Mouse (Mus musculus) splenic B cell, adult 2 months (primary cell): Measurements from ENCODE around the gene Farsb.
A peak's percentile ranks its signal among the peaks of the same experiment; 100 is the strongest.
"Not testable (repeated sequence)": the region's sequence is repeated elsewhere in the genome, so short reads cannot be mapped to it uniquely, and the experiment has no call there.

Source experiments
- DNase-seq: peaks from one replicate; pipeline ENCODE4 v3.0.0-alpha.2; 2011; ENCODE audit warnings: low read depth, low spot score
- H3K27me3 ChIP-seq: 2 replicates; pipeline ENCODE4 v1.6.1; 2012; ENCODE audit warnings: mild to moderate bottlenecking, low read length, moderate library complexity, mixed read lengths; ENCODE audit not compliant: control insufficient read depth, poor library complexity, insufficient read depth, severe bottlenecking
- H3K36me3 ChIP-seq: 2 replicates; pipeline ENCODE4 v1.6.1; 2012; ENCODE audit warnings: mild to moderate bottlenecking, low read length, moderate library complexity, mixed read lengths; ENCODE audit not compliant: control insufficient read depth, poor library complexity, insufficient read depth, severe bottlenecking

The Farsb gene

GRCm38 (mm10) chr1:78510862-78511261 lies 22.2 kb upstream of the Farsb start, which contains the start of gene Mogat1:
Gene Mogat1 (plus strand): TSS chr1:78510991.
- Histone ChIP-seq H3K27me3 (no peaks in the 10 kb centered on the region), H3K36me3 (no peaks in the 10 kb centered on the region)
- no peak for DNase-seq

- DNase-seq: no peak
- Histone ChIP-seq H3K36me3 (no peaks in the 10 kb centered on the region), H3K27me3 (no peaks in the 10 kb centered on the region)
Measured at GRCm38 (mm10) chr1:78507137-78507536, 18.4 kb upstream of the Farsb start.

GRCm38 (mm10) chr1:78502527-78502926 lies 13.8 kb upstream of the Farsb start:
- no peaks in the 10 kb centered on the region for H3K27me3 ChIP-seq
- no peak for DNase-seq
- H3K36me3 ChIP-seq: no peaks in the 10 kb centered on the region

GRCm38 (mm10) chr1:78501856-78502255 lies 13.2 kb upstream of the Farsb start:
- not testable (repeated sequence) for H3K27me3 ChIP-seq, DNase-seq, H3K36me3 ChIP-seq

GRCm38 (mm10) chr1:78501036-78501435 lies 12.3 kb upstream of the Farsb start:
- Histone ChIP-seq H3K36me3 (no peaks in the 10 kb centered on the region), H3K27me3 (no peaks in the 10 kb centered on the region)
- no peak for DNase-seq

- H3K36me3 ChIP-seq: 0 out of 2 replicates have a peak, but pooled peaks cover 2% of the 10 kb centered on the region
- DNase-seq: peak; percentile 68
- H3K27me3 ChIP-seq: no peaks in the 10 kb centered on the region
Measured at GRCm38 (mm10) chr1:78490143-78490542, 1.4 kb upstream of the Farsb start.

GRCm38 (mm10) chr1:78488427-78488751 lies 308 bp downstream of the Farsb start:
- no peaks in the 10 kb centered on the region for H3K27me3 ChIP-seq
- H3K36me3 ChIP-seq: 0 out of 2 replicates have a peak, but pooled peaks cover 2% of the 10 kb centered on the region
- DNase-seq: no peak

GRCm38 (mm10) chr1:78484361-78484760 lies 4.3 kb downstream of the Farsb start:
- Histone ChIP-seq H3K36me3 (peaks cover 9% of the 10 kb centered on the region), H3K27me3 (no peaks in the 10 kb centered on the region)
- DNase-seq: no peak

- no peak for DNase-seq
- Histone ChIP-seq H3K36me3 (peaks cover 10% of the 10 kb centered on the region), H3K27me3 (no peaks in the 10 kb centered on the region)
Measured at GRCm38 (mm10) chr1:78483430-78483829, 5.3 kb downstream of the Farsb start.

GRCm38 (mm10) chr1:78472441-78472840 lies 16.3 kb downstream of the Farsb start:
- Histone ChIP-seq H3K36me3 (peaks cover 22% of the 10 kb centered on the region), H3K27me3 (no peaks in the 10 kb centered on the region)
- no peak for DNase-seq

GRCm38 (mm10) chr1:78454659-78455058 lies 34.0 kb downstream of the Farsb start:
- DNase-seq: peak; percentile 60
- no peaks in the 10 kb centered on the region for H3K27me3 ChIP-seq

GRCm38 (mm10) chr1:78453886-78454285 lies 34.8 kb downstream of the Farsb start:
- H3K36me3 ChIP-seq: peaks cover 11% of the 10 kb centered on the region; the same call in 1 of the 2 replicates
- no peaks in the 10 kb centered on the region for H3K27me3 ChIP-seq
- no peak for DNase-seq

More at GRCm38 (mm10) chr1:78454659-78455058, 34.0 kb downstream of the Farsb start:
- peaks cover 11% of the 10 kb centered on the region; the same call in 1 of the 2 replicates for H3K36me3 ChIP-seq

GRCm38 (mm10) chr1:78452544-78452943 lies 36.2 kb downstream of the Farsb start:
- Histone ChIP-seq H3K27me3 (no peaks in the 10 kb centered on the region), H3K36me3 (peaks cover 11% of the 10 kb centered on the region)
- DNase-seq: no peak

GRCm38 (mm10) chr1:78451070-78451854 lies 37.4 kb downstream of the Farsb start:
- Histone ChIP-seq H3K36me3 (peaks cover 11% of the 10 kb centered on the region), H3K27me3 (no peaks in the 10 kb centered on the region)
- no peak for DNase-seq

GRCm38 (mm10) chr1:78448091-78448490 lies 40.6 kb downstream of the Farsb start:
- no peak for DNase-seq
- peaks cover 6% of the 10 kb centered on the region; the same call in 1 of the 2 replicates for H3K36me3 ChIP-seq
- H3K27me3 ChIP-seq: no peaks in the 10 kb centered on the region
